Mouse (Mus musculus) stomach, embryonic 15.5 days (tissue): ENCODE results near the gene Hist3h2a. TPM values are rescaled to one million over a fixed set of nuclear protein-coding genes. Genes with fewer than 3 reads are reported as not detected.
"Not testable (repeated sequence)": the region's sequence is repeated elsewhere in the genome, so short reads cannot be mapped to it uniquely, and the experiment has no call there.

Experiments
- ATAC-seq: fragments of 200-750 bp; cut with Nextera tagmentation; 2 replicates; pipeline ENCODE4 v1.8.0; 2017; ENCODE audit warnings: low read depth, moderate number of reproducible peaks, moderate TSS enrichment; ENCODE audit not compliant: insufficient read depth, low FRiP score
- H3K27ac ChIP-seq: fragments of 300-500 bp; sonication (generic); 2 replicates; pipeline ENCODE4 v1.5.1; 2015; ENCODE audit warnings: mild to moderate bottlenecking, inconsistent platforms
- H3K27me3 ChIP-seq: fragments of 300-500 bp; sonication (generic); replicated peaks from 2 replicates; pipeline ENCODE4 v1.6.1; 2015; ENCODE audit warnings: inconsistent platforms
- H3K36me3 ChIP-seq: fragments of 300-500 bp; sonication (generic); 2 replicates; pipeline ENCODE4 v1.6.1; 2015; ENCODE audit warnings: inconsistent platforms
- H3K4me1 ChIP-seq: fragments of 300-500 bp; sonication (generic); 2 replicates; pipeline ENCODE4 v1.6.1; 2015; ENCODE audit warnings: inconsistent platforms
- H3K4me2 ChIP-seq: fragments of 300-500 bp; sonication (generic); 2 replicates; pipeline ENCODE4 v1.6.1; 2015; ENCODE audit warnings: mild to moderate bottlenecking, inconsistent platforms
- H3K4me3 ChIP-seq: fragments of 300-500 bp; sonication (generic); replicated peaks from 2 replicates; pipeline ENCODE4 v1.5.1; 2015; ENCODE audit warnings: inconsistent platforms
- H3K9ac ChIP-seq: fragments of 300-500 bp; sonication (generic); 2 replicates; pipeline ENCODE4 v1.6.1; 2015; ENCODE audit warnings: inconsistent platforms
- H3K9me3 ChIP-seq: fragments of 300-500 bp; sonication (generic); 2 replicates; pipeline ENCODE4 v1.6.1; 2016; ENCODE audit warnings: inconsistent platforms
- WGBS: fragments of 180-500 bp; shearing (Covaris S2); methylation state at CpG from one replicate; pipeline ENCODE4 v1.1.7; 2015; 5-methylcytosine and 5-hydroxymethylcytosine counted together
- polyA plus RNA-seq: library from polyadenylated mRNA; unstranded; fragments of >200 nt; fragmentation: Nextera tagmentation; extraction: Ambion mirVana; gene quantifications from 2 replicates; pipeline ENCODE4 v1.2.1, GENCODE M21; 2015

The Hist3h2a gene
- polyA plus RNA-seq, 1 experiment from 2014 or later, result 29.6 TPM

DNA sequence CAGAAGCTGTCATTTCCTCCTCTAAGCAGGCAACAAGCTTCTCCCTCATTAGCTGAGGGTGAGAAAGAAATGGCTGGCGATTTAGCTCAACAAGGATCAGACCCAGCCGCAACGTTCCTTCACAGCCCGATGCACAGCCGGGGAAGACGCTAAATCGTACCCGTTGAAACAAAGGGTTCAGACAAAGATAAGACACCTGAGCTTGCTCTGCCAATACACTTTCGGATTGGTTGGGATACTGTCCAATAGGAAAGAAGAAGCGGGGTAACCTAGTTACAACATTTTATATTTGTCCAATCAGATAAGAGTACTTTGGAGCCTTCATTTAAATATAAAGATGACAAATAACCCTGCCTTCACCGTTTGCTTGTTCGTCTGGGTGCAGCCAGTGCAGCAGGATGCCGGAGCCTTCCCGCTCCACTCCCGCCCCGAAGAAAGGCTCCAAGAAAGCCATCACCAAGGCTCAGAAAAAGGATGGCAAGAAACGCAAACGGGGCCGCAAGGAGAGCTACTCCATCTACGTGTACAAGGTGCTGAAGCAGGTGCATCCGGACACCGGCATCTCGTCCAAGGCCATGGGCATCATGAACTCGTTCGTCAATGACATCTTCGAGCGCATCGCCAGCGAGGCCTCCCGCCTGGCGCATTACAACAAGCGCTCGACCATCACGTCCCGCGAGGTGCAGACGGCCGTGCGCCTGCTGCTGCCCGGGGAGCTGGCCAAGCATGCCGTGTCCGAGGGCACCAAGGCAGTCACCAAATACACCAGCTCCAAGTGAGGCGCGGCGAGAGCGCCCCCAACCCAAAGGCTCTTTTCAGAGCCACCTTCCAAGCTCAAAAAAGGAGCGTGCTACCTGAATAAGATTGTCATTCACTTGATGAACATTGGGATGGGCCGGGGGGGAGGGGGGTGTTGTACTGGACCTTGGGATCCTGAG is 5.7 kb upstream of the Hist3h2a start, which contains the start of gene Hist3h2ba:
Gene Hist3h2ba, plus strand, starts transcription at position 379 of the 938 bp plus-strand sequence.
- Histone ChIP-seq H3K4me2 (peak within 1 kb of the TSS; percentile 69), H3K4me1 (peaks cover 14% of the 10 kb centered on the region; the same call in 1 of the 2 replicates), H3K9me3 (no peaks in the 10 kb centered on the region), H3K27me3 (no peaks in the 10 kb centered on the region), H3K4me3 (peak within 1 kb of the TSS; percentile 46), H3K36me3 (no peaks in the 10 kb centered on the region), H3K9ac (0 out of 2 replicates have a peak within 1 kb of the TSS, but pooled peaks have one; percentile 34), H3K27ac (peak within 1 kb of the TSS; percentile 89)
- under 1% methylated on average over 48 of the region's 48 CpGs for whole genome bisulfite sequencing
- ATAC-seq, result peak; percentile 89

DNA sequence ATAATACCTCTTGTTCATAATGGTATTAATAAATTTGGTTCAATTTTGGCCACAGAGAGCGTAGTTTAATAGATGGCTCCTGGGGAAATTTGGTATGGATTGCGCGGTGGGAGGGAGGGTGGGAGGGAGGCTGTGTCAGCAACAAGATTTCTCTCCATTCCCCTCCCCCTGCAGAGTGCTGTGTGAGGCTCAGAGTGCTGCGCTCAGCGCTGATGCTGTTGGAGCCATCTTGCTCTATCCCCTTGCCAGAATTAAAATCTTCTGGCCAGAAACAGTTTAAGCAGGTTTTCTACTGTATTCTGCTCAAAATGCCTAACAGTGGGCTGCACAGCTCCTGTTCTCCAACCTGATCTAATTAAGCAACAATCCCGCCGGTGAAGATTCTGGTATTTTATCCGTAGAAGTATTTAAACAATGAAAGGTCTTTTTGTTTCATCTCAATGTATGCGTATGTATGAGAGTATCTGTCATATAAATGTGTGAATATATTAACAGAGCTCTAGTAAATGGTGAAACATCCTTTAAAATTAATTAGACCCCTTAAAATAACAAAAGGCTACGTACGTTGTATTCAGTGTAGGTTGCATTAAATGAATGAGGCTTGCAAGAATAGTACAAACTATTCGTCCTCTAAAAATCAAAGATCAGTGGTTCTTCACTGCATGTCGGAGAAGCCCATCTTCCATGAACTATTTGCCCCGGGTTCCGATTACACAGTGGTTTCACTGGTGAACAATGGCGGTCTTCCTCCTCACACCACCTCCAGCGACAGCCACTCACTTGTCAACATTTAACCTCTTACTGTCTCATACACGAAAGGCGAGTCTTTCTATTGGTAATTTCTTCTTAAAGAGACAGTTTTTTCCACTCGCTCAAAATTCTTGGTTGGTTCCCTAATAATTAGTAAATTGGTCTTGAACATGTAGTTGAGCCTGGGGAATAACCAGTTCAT is 4.7 kb upstream of the Hist3h2a start:
- Histone ChIP-seq H3K27me3 (no peaks in the 10 kb centered on the region), H3K4me3 (peak overlapping the region; percentile 46), H3K9me3 (no peaks in the 10 kb centered on the region), H3K4me2 (peak overlapping the region; percentile 69), H3K4me1 (peaks cover 14% of the 10 kb centered on the region; the same call in 1 of the 2 replicates), H3K36me3 (no peaks in the 10 kb centered on the region), H3K27ac (peak overlapping the region; percentile 89), H3K9ac (0 out of 2 replicates have a peak overlapping the region, but pooled peaks have one; percentile 12)
- WGBS, result 12% methylated on average over 20 of the region's 20 CpGs
- ATAC-seq, result no peak

DNA sequence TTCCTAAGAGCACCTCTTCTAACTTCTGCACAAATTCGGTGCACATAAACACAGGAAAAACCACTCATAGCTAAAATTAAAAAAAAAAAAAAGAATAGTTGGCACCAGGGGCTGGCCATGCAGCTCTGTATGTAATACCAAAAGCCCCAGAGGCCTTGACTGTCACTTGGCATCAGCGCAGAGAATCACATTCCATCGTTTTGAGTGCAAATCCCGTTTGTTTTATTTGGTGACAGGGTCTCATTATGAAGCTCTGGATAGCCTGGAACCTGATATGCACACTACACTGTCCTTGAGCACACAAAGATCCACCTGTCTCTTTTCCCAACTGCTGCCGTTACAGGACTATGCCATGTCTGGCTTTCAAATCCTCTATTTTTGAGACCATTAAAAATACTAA is 3.3 kb upstream of the Hist3h2a start:
- no peaks in the 10 kb centered on the region for H3K9me3 ChIP-seq
- no peak for ATAC-seq
- 76% methylated on average over 5 of the region's 5 CpGs for WGBS
- H3K4me3 ChIP-seq, result no peak overlapping the region
- H3K36me3 ChIP-seq, result no peaks in the 10 kb centered on the region
- peaks cover 14% of the 10 kb centered on the region; the same call in 1 of the 2 replicates for H3K4me1 ChIP-seq
- no peak overlapping the region for H3K9ac ChIP-seq
- H3K27ac ChIP-seq, result no peak overlapping the region
- H3K4me2 ChIP-seq, result no peak overlapping the region
- H3K27me3 ChIP-seq, result no peaks in the 10 kb centered on the region

DNA sequence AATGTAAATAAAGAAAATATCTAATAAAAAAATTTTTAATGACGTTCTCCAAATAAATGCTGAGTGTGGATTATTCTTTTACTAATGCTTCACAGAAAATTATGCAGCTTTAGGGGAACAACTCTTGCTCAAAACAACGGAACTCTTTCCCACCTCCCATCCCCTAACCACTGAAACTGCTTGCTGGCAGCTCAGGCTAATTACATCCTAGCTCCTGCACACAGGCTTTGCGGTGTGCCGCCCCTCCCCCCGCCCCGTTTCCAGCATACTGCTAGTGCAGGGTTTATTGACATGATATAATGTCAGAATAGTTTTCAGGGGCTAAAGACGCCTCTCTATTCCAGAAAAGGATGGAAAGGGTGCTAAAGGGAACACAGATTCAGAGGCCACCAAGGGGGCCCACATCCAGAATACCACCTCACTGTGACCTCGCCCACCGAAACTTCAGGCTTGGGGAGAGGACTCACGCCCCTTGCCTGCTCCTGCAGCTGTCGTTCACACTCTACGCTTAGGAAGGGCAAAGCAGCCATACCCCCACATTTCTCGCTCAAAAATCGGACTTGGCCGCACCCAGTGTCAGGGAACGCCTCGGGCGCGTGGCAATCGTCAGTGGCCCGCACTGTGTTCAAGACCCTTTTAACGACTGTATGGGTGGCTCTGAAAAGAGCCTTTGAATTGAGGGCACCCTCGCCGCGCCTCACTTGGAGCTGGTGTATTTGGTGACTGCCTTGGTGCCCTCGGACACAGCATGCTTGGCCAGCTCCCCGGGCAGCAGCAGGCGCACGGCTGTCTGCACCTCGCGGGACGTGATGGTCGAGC is 925 bp upstream of the Hist3h2a start:
- H3K4me2 ChIP-seq, result peak overlapping the region; percentile 95
- H3K27me3 ChIP-seq, result no peaks in the 10 kb centered on the region
- peaks cover 27% of the 10 kb centered on the region for H3K4me1 ChIP-seq
- peak overlapping the region; percentile 100 for H3K27ac ChIP-seq
- peak overlapping the region; percentile 60 for H3K4me3 ChIP-seq
- ATAC-seq, result peak; percentile 8; the same call in 1 of the 2 replicates
- H3K36me3 ChIP-seq, result peaks cover 8% of the 10 kb centered on the region; the same call in 1 of the 2 replicates
- WGBS, result under 1% methylated on average over 33 of the region's 33 CpGs
- H3K9me3 ChIP-seq, result no peaks in the 10 kb centered on the region
- H3K9ac ChIP-seq, result peak overlapping the region; percentile 54

DNA sequence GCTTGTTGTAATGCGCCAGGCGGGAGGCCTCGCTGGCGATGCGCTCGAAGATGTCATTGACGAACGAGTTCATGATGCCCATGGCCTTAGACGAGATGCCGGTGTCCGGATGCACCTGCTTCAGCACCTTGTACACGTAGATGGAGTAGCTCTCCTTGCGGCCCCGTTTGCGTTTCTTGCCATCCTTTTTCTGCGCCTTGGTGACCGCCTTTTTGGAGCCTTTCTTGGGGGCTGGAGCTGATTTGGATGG is 390 bp upstream of the Hist3h2a start:
- H3K4me1 ChIP-seq, result peaks cover 28% of the 10 kb centered on the region
- peak overlapping the region; percentile 54 for H3K9ac ChIP-seq
- ATAC-seq, H3K9me3 ChIP-seq, H3K36me3 ChIP-seq, H3K27me3 ChIP-seq: not testable (repeated sequence)
- WGBS, result under 1% methylated on average over 17 of the region's 17 CpGs
- H3K4me2 ChIP-seq, result peak overlapping the region; percentile 95
- peak overlapping the region; percentile 60 for H3K4me3 ChIP-seq
- peak overlapping the region; percentile 100 for H3K27ac ChIP-seq

DNA sequence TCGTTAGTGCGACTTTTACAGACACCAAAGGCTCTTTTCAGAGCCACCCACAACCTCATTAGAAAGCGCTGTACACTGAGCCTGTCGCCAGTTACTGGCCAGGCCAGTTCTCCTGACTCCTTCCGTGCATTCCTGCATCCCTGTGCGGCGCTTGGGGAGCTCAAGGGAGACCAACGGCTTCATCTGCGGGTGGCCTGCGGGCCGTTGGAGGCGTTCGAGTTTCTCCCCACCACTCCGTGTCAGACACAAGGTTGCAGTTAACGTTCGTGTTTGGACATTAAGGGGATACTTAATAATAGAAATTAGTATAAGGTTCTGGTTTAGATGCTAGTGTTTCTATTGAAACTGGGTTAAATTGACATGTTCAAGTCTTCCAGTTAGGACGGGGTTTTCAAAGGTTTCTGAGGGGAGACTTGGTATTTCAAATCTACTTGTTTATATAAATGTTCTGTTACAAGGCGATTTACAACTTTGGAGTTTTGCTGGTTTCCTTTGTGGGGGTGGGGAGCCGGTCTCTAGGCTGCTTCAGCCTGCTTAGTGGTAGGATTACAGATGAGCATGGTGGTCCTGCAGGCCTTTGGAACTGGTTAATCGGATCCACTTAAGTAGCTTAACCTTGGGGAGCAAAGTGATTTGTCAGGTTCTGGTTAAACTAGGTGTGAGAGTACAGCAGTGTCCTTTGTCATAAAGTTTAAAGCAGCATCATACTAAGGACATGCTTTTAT is 820 bp downstream of the Hist3h2a start:
- H3K4me2 ChIP-seq, result peak overlapping the region; percentile 95
- no peaks in the 10 kb centered on the region for H3K9me3 ChIP-seq
- peak; percentile 28; the same call in 1 of the 2 replicates for ATAC-seq
- under 1% methylated on average over 20 of the region's 20 CpGs for WGBS
- H3K27ac ChIP-seq, result peak overlapping the region; percentile 100
- peaks cover 27% of the 10 kb centered on the region for H3K4me1 ChIP-seq
- H3K9ac ChIP-seq, result peak overlapping the region; percentile 62
- peak overlapping the region; percentile 60 for H3K4me3 ChIP-seq
- H3K36me3 ChIP-seq, result peaks cover 8% of the 10 kb centered on the region; the same call in 1 of the 2 replicates
- no peaks in the 10 kb centered on the region for H3K27me3 ChIP-seq

DNA sequence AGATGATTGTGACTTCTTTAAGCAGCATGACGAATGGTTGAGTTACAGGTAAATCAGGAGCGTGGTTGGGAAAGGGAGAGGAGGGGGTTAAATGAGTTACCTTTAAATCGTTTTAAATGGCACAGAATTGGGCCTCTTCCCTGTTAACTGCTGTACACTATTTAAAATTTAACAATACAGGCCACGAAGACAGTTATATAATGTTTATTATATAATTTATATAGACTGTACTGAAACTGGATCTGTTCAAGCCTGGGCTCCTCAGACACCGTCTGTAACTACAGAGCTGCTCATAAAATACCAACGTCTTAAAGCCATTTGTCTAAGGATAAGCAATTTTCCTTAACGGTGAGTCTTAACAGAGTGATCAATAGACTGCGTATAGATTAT is 1.4 kb downstream of the Hist3h2a start:
- 13% methylated on average over 8 of the region's 8 CpGs for WGBS
- Histone ChIP-seq H3K36me3 (peaks cover 8% of the 10 kb centered on the region; the same call in 1 of the 2 replicates), H3K27me3 (no peaks in the 10 kb centered on the region), H3K4me3 (peak overlapping the region; percentile 60), H3K27ac (peak overlapping the region; percentile 100), H3K9me3 (no peaks in the 10 kb centered on the region), H3K4me2 (peak overlapping the region; percentile 95), H3K4me1 (peaks cover 27% of the 10 kb centered on the region), H3K9ac (peak overlapping the region; percentile 62)
- ATAC-seq, result no peak

DNA sequence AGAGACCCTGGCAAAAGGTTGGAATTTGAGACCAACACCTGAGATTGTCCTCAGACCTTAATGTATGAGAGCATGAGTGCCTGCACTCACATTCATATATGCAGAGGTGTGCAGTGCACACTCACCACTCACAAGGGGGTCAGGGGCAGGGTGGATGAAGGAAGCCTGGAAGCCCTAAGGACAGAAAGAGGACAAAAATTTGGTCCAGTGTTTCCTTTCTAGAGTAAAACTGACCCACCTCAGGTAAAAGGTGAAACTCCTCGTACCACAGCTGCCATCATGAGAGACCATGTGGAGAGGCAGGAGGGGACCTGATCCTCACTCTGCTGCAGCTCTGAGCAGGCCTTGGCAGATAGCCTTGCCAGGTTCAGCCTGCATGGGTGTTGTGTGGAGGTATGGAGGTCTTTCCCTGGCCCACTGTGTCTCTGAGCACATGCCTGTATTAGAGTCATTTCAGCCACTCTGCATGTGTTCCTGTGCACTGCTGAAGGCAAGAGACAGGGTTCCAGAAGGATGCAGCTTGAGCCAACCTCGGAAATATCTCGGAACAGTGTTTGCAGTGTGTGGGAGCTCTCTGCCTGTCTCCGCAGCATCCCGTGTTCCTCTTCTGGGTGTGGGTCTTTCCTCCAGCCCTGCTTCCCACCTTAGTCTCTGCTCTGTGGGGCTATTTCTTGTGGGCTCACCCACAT is 2.9 kb downstream of the Hist3h2a start:
- no peaks in the 10 kb centered on the region for H3K9me3 ChIP-seq
- peak overlapping the region; percentile 95 for H3K4me2 ChIP-seq
- H3K9ac ChIP-seq, result no peak overlapping the region
- WGBS, result 75% methylated on average over 5 of the region's 5 CpGs
- H3K36me3 ChIP-seq, result peaks cover 8% of the 10 kb centered on the region; the same call in 1 of the 2 replicates
- H3K4me1 ChIP-seq, result peaks cover 27% of the 10 kb centered on the region
- H3K4me3 ChIP-seq, result peak overlapping the region; percentile 60; the same call in 1 of the 2 replicates
- no peak for ATAC-seq
- H3K27me3 ChIP-seq, result peaks cover 8% of the 10 kb centered on the region; the same call in 1 of the 2 replicates
- H3K27ac ChIP-seq, result no peak overlapping the region

DNA sequence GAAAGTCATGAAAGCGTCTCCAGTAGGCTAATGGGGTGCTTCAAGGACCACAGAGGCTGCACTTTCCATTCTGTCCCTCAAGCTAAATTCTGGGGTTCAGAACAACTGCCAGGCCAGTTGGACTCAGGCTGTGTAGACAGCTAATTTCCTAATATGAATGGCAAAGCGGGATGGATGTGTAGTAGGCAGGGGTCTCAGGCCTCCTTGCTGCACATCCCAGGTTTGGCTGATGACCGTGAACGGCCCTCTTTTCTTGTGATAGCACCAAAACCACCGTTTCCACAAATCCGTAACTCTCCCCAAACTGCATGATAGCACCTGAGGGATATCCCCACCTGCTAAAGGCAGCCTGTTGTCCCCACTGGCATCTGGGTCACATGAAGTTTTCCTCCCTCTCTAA is 4.1 kb downstream of the Hist3h2a start:
- Histone ChIP-seq H3K4me1 (peaks cover 25% of the 10 kb centered on the region), H3K27ac (no peak overlapping the region), H3K36me3 (peaks cover 8% of the 10 kb centered on the region; the same call in 1 of the 2 replicates), H3K9me3 (no peaks in the 10 kb centered on the region), H3K4me2 (no peak overlapping the region; the same call in 1 of the 2 replicates), H3K27me3 (peaks cover 8% of the 10 kb centered on the region; the same call in 1 of the 2 replicates), H3K4me3 (no peak overlapping the region), H3K9ac (no peak overlapping the region)
- ATAC-seq, result no peak
- WGBS, result 87% methylated on average over 6 of the region's 6 CpGs
